Mouse (Mus musculus) heart, embryonic 11.5 days (tissue): ENCODE measurements around the gene Chst8. TPM values are rescaled to one million over a fixed set of nuclear protein-coding genes. Genes with fewer than 3 reads are reported as not detected.

Source experiments
- ATAC-seq: fragments of 200-750 bp; cut with Nextera tagmentation; replicated peaks from 2 replicates; pipeline ENCODE4 v1.8.0; 2017; ENCODE audit warnings: moderate library complexity; ENCODE audit not compliant: insufficient number of reproducible peaks, low FRiP score, low TSS enrichment
- H3K27ac ChIP-seq: fragments of 300-500 bp; sonication (generic); 2 replicates; pipeline ENCODE4 v1.5.1; 2014; ENCODE audit warnings: mild to moderate bottlenecking, low read depth, low read length
- H3K27me3 ChIP-seq: fragments of 300-500 bp; sonication (generic); 2 replicates; pipeline ENCODE4 v1.6.1; 2014; ENCODE audit warnings: mild to moderate bottlenecking, low read length, mixed read lengths; ENCODE audit not compliant: control insufficient read depth, insufficient read depth
- H3K36me3 ChIP-seq: fragments of 300-500 bp; sonication (generic); 2 replicates; pipeline ENCODE4 v1.6.1; 2014; ENCODE audit warnings: mild to moderate bottlenecking, low read length, moderate library complexity, mixed read lengths; ENCODE audit not compliant: control insufficient read depth, insufficient read depth
- H3K4me1 ChIP-seq: fragments of 300-500 bp; sonication (generic); 2 replicates; pipeline ENCODE4 v1.6.1; 2014; ENCODE audit warnings: low read length; ENCODE audit not compliant: control insufficient read depth, insufficient read depth
- H3K4me2 ChIP-seq: fragments of 300-500 bp; sonication (generic); 2 replicates; pipeline ENCODE4 v1.6.1; 2014; ENCODE audit warnings: mild to moderate bottlenecking, moderate library complexity
- H3K4me3 ChIP-seq: fragments of 300-500 bp; sonication (generic); 2 replicates; pipeline ENCODE4 v1.5.1; 2014; ENCODE audit warnings: low read depth, low read length
- H3K9ac ChIP-seq: fragments of 300-500 bp; sonication (generic); 2 replicates; pipeline ENCODE4 v1.6.1; 2014; ENCODE audit warnings: mild to moderate bottlenecking, low read depth, low read length, moderate library complexity
- H3K9me3 ChIP-seq: fragments of 300-500 bp; sonication (generic); replicated peaks from 2 replicates; pipeline ENCODE4 v1.6.1; 2016; ENCODE audit warnings: low read length; ENCODE audit not compliant: control insufficient read depth
- WGBS: fragments of 180-500 bp; shearing (Covaris S2); extraction: QIAGEN DNeasy Blood & Tissue Kit; methylation state at CpG from one replicate; pipeline ENCODE4 v1.1.7; 2014; ENCODE audit not compliant: insufficient replicate concordance; 5-methylcytosine and 5-hydroxymethylcytosine counted together
- polyA plus RNA-seq: library from polyadenylated mRNA; unstranded; fragments of >200 nt; fragmentation: Nextera tagmentation; extraction: Ambion mirVana; gene quantifications from 2 replicates; pipeline ENCODE4 v1.2.1, GENCODE M21; 2014

Gene Chst8
- polyA plus RNA-seq, 1 experiment from 2014 or later, result 1.6 TPM

- WGBS, result 40% methylated on average over 8 of the region's 8 CpGs
- H3K9me3 ChIP-seq, result no peaks in the 10 kb centered on the region
- peaks cover 4% of the 10 kb centered on the region; the same call in 1 of the 2 replicates for H3K4me1 ChIP-seq
- H3K27ac ChIP-seq, result 0 out of 2 replicates have a peak overlapping the region, but pooled peaks have one; percentile 35
- H3K4me2 ChIP-seq, result peak overlapping the region; percentile 76
- no peaks in the 10 kb centered on the region for H3K36me3 ChIP-seq
- H3K9ac ChIP-seq, result peak overlapping the region; percentile 70
- no peaks in the 10 kb centered on the region for H3K27me3 ChIP-seq
- H3K4me3 ChIP-seq, result peak overlapping the region; percentile 46
- ATAC-seq, result 0 out of 2 replicates have a peak, but pooled peaks have one; percentile 4
These were observed 182.8 kb downstream of the Chst8 start for GRCm38 (mm10) chr7:34629702-34630210.

Other genes starting within 250 kb of the Chst8 start
- gene Kctd15, start 156.0 kb downstream of the Chst8 start, polyA plus RNA-seq, result 4.5 and 5.7 TPM in 2 replicates
- 53.9 and 54.0 TPM in 2 replicates for gene Pepd, start 99.7 kb upstream of the Chst8 start, polyA plus RNA-seq
- gene Cebpg, start 243.9 kb upstream of the Chst8 start, polyA plus RNA-seq, result 13.9 and 16.1 TPM in 2 replicates